Mouse (Mus musculus): Measurements from ENCODE around the gene Mthfsd.

GRCm38 (mm10) chr8:121062521-121062920 lies 45.7 kb downstream of the Mthfsd start:
- no peak for TF ChIP-seq CTCF (IDR thresholded peaks at IDR 0.05; ENCODE audit: insufficient read depth, low read depth, low read length)
- no peak for TF ChIP-seq POLR2A (IDR thresholded peaks at IDR 0.05; ENCODE audit: insufficient read depth, low read depth, low read length)
